Mouse (Mus musculus): ENCODE measurements around the gene Gm20431. TPM values are rescaled to one million over a fixed set of nuclear protein-coding genes. Genes with fewer than 3 reads are reported as not detected.

The Gm20431 gene
- polyA plus RNA-seq, 1 experiment from 2014 or later: 5.4 TPM

DNA sequence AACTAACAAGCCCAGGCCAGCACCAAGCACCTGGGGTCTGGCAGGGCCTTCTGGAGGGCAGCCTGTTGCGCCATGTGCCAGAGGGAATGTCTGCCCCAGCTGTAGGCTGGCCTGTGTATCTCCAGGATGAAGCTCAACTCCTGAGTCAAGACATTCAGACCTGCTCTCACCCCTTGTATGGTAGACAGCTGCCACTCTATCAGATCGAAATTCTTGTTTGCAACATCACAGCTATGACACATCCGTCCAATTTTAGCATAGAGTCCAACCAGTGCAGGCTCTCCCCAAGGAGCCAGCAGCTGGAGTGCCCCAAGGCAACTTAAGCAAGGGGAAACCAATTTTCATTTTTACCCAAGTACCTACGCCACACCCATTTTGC, 54.6 kb downstream of the Gm20431 start:
- 92% methylated on average over 4 of the region's 4 CpGs for WGBS
- DNase-seq (ENCODE audit: low spot score) (no peak), ATAC-seq (no peak)
- Histone ChIP-seq H3K27me3 (replicated peaks; ENCODE audit: control insufficient read depth, insufficient read depth, low read length) (no peaks in the 10 kb centered on the region), H3K9me3 (replicated peaks; ENCODE audit: control insufficient read depth, low read length) (no peaks in the 10 kb centered on the region), H3K9ac (ENCODE audit: low read length) (no peak overlapping the region), H3K4me2 (ENCODE audit: low read length) (no peak overlapping the region), H3K27ac (ENCODE audit: low read depth, low read length) (no peak overlapping the region), H3K4me1 (ENCODE audit: control insufficient read depth, insufficient read depth, low read length) (no peaks in the 10 kb centered on the region), H3K36me3 (ENCODE audit: control insufficient read depth, insufficient read depth, low read length) (peaks cover 34% of the 10 kb centered on the region), H3K4me3 (ENCODE audit: low read depth, low read length) (no peak overlapping the region)

DNA sequence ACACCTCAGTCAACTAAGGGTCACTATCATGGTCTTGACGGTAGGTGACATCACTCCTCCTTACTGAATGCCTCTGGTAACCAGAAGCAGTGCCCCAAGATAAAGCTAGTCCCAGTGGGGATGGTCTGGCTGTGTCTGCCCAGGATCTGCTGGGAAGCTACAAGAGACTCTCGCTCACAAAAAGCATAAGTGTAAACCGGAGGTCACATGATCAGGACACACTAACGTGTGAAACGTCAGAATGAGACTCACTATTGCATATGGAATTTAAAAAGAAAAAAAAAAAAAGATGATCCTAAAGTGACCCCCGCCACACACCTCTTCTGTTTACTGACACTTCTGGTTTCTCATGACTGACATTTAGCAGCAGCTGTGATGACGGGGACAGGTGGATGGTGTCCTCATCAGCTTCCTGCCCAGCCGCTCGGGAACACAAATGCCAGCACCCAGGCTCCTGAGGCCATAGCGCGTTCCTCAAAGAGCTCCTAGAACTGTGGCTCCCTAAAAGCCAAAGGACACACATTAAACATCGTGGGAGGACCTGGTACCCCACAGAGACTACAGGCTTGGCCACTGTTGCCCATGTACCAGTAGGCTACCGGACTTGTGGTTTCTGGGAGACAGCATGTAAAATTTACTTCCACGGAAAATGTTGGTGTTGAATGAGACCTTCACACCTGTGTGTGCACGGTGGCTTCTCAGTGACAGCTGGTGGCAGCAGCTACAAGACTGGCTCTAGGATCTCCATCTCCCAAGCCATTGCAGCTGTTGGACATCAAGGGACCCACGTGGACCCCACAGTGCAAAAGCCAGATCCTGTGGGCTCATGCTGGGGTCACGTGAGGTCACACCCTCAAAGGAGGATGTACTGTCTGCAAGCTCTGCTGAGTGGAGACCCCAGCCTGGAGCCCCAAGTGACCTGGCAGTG, 55.2 kb downstream of the Gm20431 start:
- Histone ChIP-seq H3K4me1 (ENCODE audit: control insufficient read depth, insufficient read depth, low read length) (no peaks in the 10 kb centered on the region), H3K9ac (ENCODE audit: low read length) (no peak overlapping the region), H3K9me3 (replicated peaks; ENCODE audit: control insufficient read depth, low read length) (no peaks in the 10 kb centered on the region), H3K4me2 (ENCODE audit: low read length) (no peak overlapping the region), H3K36me3 (ENCODE audit: control insufficient read depth, insufficient read depth, low read length) (peaks cover 29% of the 10 kb centered on the region), H3K4me3 (ENCODE audit: low read depth, low read length) (no peak overlapping the region), H3K27me3 (replicated peaks; ENCODE audit: control insufficient read depth, insufficient read depth, low read length) (no peaks in the 10 kb centered on the region), H3K27ac (ENCODE audit: low read depth, low read length) (no peak overlapping the region)
- DNase-seq (ENCODE audit: low spot score) (no peak), ATAC-seq (no peak)
- 80% methylated on average over 17 of the region's 17 CpGs for WGBS

DNA sequence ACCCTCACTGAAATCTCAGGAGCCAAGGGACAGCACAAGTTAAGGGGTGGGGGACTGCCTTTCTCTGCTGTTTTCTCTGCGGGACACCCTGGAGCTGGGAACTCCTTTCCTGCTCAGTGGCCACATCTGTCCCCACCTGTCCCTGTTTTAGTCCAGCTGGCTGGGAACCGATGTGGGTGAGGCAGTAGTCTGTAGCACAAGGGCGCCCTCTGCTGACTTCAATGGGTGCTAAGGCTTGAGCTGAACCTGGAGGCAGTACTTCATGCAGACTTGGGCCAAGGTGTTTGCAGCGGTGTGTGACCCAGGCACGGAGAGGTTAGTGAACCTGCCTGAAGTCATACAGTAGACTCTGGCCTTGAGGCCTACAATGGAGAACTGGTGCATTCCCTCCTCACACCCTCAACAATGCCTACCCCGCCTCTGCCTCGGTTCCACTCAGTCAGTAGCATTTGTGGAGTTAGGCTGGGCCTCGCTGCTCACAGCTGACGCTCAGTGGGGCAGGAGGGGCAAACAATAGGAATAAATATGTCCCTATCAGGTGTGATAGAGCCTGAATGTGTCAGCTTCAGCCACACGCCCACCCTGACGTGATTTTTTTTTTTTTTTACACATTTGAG, 56.0 kb downstream of the Gm20431 start:
- 32% methylated on average over 11 of the region's 11 CpGs for WGBS
- no peaks in the 10 kb centered on the region for H3K9me3 ChIP-seq (replicated peaks; ENCODE audit: control insufficient read depth, low read length)
- no peaks in the 10 kb centered on the region for H3K27me3 ChIP-seq (replicated peaks; ENCODE audit: control insufficient read depth, insufficient read depth, low read length)
- peaks cover 26% of the 10 kb centered on the region for H3K36me3 ChIP-seq (ENCODE audit: control insufficient read depth, insufficient read depth, low read length)
- H3K27ac ChIP-seq (ENCODE audit: low read depth, low read length): no peak overlapping the region
- H3K4me2 ChIP-seq (ENCODE audit: low read length): no peak overlapping the region
- peak; percentile 87 for ATAC-seq
- no peak overlapping the region for H3K4me3 ChIP-seq (ENCODE audit: low read depth, low read length)
- H3K9ac ChIP-seq (ENCODE audit: low read length): no peak overlapping the region
- peak; percentile 88 for DNase-seq (ENCODE audit: low spot score)
- no peaks in the 10 kb centered on the region for H3K4me1 ChIP-seq (ENCODE audit: control insufficient read depth, insufficient read depth, low read length)

DNA sequence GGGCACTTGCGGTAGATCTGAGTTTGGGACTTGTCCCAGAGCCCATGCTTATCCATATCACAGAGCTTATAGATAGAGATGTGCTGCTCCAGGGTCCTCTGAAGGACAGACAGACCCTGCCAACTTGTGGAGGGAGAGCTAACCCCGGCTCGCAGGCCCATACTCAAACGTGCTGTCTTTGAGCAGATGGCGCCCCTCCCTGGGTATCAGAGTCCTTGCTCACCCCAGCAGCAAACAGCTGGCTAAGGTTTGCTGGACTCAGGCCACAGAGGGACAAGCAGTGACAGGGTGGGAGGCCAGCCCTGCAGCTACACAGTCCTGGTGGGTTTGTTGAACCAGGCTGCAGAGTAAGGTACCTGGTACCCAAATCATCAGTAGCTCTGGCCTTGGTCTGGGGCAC, 58.3 kb downstream of the Gm20431 start:
- WGBS: 59% methylated on average over 5 of the region's 5 CpGs
- no peak overlapping the region for H3K9ac ChIP-seq (ENCODE audit: low read length)
- no peak for DNase-seq (ENCODE audit: low spot score)

DNA sequence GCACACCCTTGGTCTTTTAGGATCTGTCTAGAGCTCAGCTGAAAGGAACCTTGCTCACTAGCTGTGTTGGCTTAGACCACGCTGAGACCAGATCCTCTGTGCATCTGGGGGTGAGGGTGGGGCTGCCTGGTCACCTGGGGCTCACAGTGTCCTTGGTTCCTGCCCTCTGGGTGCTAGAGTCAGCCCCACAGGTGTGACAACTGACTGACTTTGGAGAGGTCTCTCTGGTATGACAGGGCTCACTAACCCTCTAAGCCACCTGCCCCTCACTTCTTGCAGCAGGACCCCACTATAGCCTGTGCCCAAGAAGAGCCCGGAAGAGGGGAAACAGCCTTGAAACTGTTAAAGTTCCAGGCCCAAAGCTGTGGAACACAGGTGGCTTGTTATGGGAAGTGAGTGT, 58.9 kb downstream of the Gm20431 start:
- H3K9me3 ChIP-seq (replicated peaks; ENCODE audit: control insufficient read depth, low read length): no peaks in the 10 kb centered on the region
- peaks cover 2% of the 10 kb centered on the region; the same call in 1 of the 2 replicates for H3K4me1 ChIP-seq (ENCODE audit: control insufficient read depth, insufficient read depth, low read length)
- DNase-seq (ENCODE audit: low spot score): no peak
- no peaks in the 10 kb centered on the region for H3K27me3 ChIP-seq (replicated peaks; ENCODE audit: control insufficient read depth, insufficient read depth, low read length)
- 69% methylated on average over 2 of the region's 2 CpGs for WGBS
- H3K4me2 ChIP-seq (ENCODE audit: low read length): no peak overlapping the region
- peaks cover 10% of the 10 kb centered on the region for H3K36me3 ChIP-seq (ENCODE audit: control insufficient read depth, insufficient read depth, low read length)
- H3K27ac ChIP-seq (ENCODE audit: low read depth, low read length): no peak overlapping the region
- H3K4me3 ChIP-seq (ENCODE audit: low read depth, low read length): no peak overlapping the region
- ATAC-seq: no peak
- no peak overlapping the region for H3K9ac ChIP-seq (ENCODE audit: low read length)

More for the DNA sequence above, 58.3 kb downstream of the Gm20431 start:
- peaks cover 13% of the 10 kb centered on the region for H3K36me3 ChIP-seq (ENCODE audit: control insufficient read depth, insufficient read depth, low read length)
- H3K4me2 ChIP-seq (ENCODE audit: low read length): no peak overlapping the region
- H3K4me3 ChIP-seq (ENCODE audit: low read depth, low read length): no peak overlapping the region
- no peaks in the 10 kb centered on the region for H3K4me1 ChIP-seq (ENCODE audit: control insufficient read depth, insufficient read depth, low read length)
- no peaks in the 10 kb centered on the region for H3K9me3 ChIP-seq (replicated peaks; ENCODE audit: control insufficient read depth, low read length)
- ATAC-seq: no peak
- no peak overlapping the region for H3K27ac ChIP-seq (ENCODE audit: low read depth, low read length)
- H3K27me3 ChIP-seq (replicated peaks; ENCODE audit: control insufficient read depth, insufficient read depth, low read length): no peaks in the 10 kb centered on the region

DNA sequence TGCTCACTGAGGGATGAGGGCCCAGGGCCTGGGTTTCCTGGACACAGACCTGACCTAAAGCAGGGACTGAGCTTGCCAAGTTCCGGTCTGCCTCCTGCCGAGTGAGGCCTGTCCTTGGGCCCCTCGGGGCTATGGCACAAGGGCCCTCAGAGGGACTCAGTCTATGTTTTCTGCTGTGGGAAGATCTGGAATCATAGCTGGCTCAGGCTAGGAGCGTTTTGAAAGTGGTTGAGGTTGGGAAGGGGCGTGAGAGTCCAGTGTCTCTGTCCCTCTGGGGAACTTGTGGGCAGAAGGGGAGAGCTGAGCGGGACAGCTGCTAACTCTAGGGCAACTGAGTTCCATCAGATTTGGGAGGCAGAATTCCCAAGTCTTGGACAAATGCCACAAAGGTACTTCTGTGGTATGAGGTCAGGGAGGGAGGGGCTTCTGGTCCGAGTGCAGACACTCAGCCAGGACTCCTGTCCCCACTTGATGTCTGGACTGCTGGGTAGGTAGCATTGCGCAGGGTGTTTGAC, 60.8 kb downstream of the Gm20431 start:
- H3K4me3 ChIP-seq (ENCODE audit: low read depth, low read length): no peak overlapping the region
- DNase-seq (ENCODE audit: low spot score) (no peak), ATAC-seq (no peak)
- peaks cover 5% of the 10 kb centered on the region; the same call in 1 of the 2 replicates for H3K4me1 ChIP-seq (ENCODE audit: control insufficient read depth, insufficient read depth, low read length)
- no peaks in the 10 kb centered on the region for H3K9me3 ChIP-seq (replicated peaks; ENCODE audit: control insufficient read depth, low read length)
- H3K4me2 ChIP-seq (ENCODE audit: low read length): no peak overlapping the region
- no peak overlapping the region for H3K9ac ChIP-seq (ENCODE audit: low read length)
- H3K36me3 ChIP-seq (ENCODE audit: control insufficient read depth, insufficient read depth, low read length): no peaks in the 10 kb centered on the region
- H3K27me3 ChIP-seq (replicated peaks; ENCODE audit: control insufficient read depth, insufficient read depth, low read length): no peaks in the 10 kb centered on the region
- 77% methylated on average over 8 of the region's 8 CpGs for WGBS
- no peak overlapping the region for H3K27ac ChIP-seq (ENCODE audit: low read depth, low read length)

DNA sequence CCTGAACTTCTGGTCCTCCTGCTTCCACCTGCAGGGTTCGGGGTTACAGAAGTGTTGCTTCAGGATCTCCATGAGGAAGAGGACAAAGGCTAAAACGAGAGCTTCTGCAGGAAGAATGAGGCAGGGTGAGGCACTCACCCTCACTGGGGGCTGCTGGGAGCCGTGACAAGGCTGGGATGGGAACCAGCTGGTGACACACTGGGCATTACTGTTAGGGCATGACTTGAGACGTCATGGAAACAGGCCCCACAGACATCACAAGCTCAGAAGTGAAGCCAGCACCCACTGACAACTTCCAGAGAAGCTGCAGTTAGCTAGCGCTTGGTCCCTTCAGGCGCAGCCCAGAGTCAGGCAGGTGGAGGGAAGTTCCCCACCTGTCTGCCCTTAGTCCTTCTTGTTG, 61.4 kb downstream of the Gm20431 start:
- ATAC-seq (no peak), DNase-seq (ENCODE audit: low spot score) (no peak)
- Histone ChIP-seq H3K27me3 (replicated peaks; ENCODE audit: control insufficient read depth, insufficient read depth, low read length) (no peaks in the 10 kb centered on the region), H3K4me1 (ENCODE audit: control insufficient read depth, insufficient read depth, low read length) (peaks cover 5% of the 10 kb centered on the region; the same call in 1 of the 2 replicates), H3K9ac (ENCODE audit: low read length) (no peak overlapping the region), H3K9me3 (replicated peaks; ENCODE audit: control insufficient read depth, low read length) (no peaks in the 10 kb centered on the region), H3K4me3 (ENCODE audit: low read depth, low read length) (no peak overlapping the region), H3K4me2 (ENCODE audit: low read length) (no peak overlapping the region), H3K27ac (ENCODE audit: low read depth, low read length) (no peak overlapping the region), H3K36me3 (ENCODE audit: control insufficient read depth, insufficient read depth, low read length) (no peaks in the 10 kb centered on the region)
- WGBS: 68% methylated on average over 6 of the region's 6 CpGs

DNA sequence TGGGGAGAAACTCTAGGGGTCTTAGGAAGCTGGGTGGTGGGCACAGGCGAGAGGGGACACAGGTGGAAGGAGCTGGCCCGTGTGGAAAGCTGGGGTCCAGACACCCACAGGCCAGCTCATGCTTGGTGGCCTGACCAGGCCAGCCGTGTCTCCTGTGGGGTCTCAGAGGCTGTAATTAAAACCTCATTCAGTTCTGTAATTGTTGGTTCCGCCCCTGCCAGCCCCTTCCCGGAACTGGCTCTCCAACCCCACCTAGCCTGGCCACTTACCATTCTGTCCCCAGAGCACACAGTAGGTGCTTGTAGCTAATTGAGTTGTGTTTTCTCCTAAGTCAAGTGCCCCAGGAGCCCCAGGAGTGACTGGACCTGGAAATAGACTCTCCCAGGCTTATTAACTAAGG, 62.1 kb downstream of the Gm20431 start:
- no peak overlapping the region for H3K27ac ChIP-seq (ENCODE audit: low read depth, low read length)
- no peaks in the 10 kb centered on the region for H3K27me3 ChIP-seq (replicated peaks; ENCODE audit: control insufficient read depth, insufficient read depth, low read length)
- H3K9ac ChIP-seq (ENCODE audit: low read length): no peak overlapping the region
- no peak overlapping the region for H3K4me3 ChIP-seq (ENCODE audit: low read depth, low read length)
- no peak for ATAC-seq
- no peaks in the 10 kb centered on the region for H3K9me3 ChIP-seq (replicated peaks; ENCODE audit: control insufficient read depth, low read length)
- peaks cover 5% of the 10 kb centered on the region; the same call in 1 of the 2 replicates for H3K4me1 ChIP-seq (ENCODE audit: control insufficient read depth, insufficient read depth, low read length)
- no peak overlapping the region for H3K4me2 ChIP-seq (ENCODE audit: low read length)
- WGBS: 77% methylated on average over 5 of the region's 5 CpGs
- no peak for DNase-seq (ENCODE audit: low spot score)
- no peaks in the 10 kb centered on the region for H3K36me3 ChIP-seq (ENCODE audit: control insufficient read depth, insufficient read depth, low read length)

Data from forebrain, embryonic 14.5 days (tissue).